Mouse (Mus musculus): ENCODE results near the gene Smg6.

GRCm38 (mm10) chr11:75045822-75046221, 120.2 kb downstream of the Smg6 start:
- no peak for TF ChIP-seq CTCF (IDR thresholded peaks at IDR 0.05; ENCODE audit: low read depth)
- TF ChIP-seq EP300 (IDR thresholded peaks at IDR 0.05; ENCODE audit: low read depth) = no peak
